Mouse (Mus musculus) myocyte (in vitro differentiated cells): Measurements from ENCODE around the gene Dpp4.

Experiments
- CEBPB ChIP-seq: IDR thresholded peaks from 2 replicates; pipeline ENCODE4 v1.6.1; 2011; ENCODE audit warnings: mild to moderate bottlenecking, moderate library complexity; ENCODE audit not compliant: poor library complexity, insufficient read depth, severe bottlenecking
- E2F4 ChIP-seq: IDR thresholded peaks from one replicate; pipeline ENCODE4 v1.6.1; 2011; ENCODE audit warnings: mild to moderate bottlenecking, control low read depth, moderate library complexity; ENCODE audit not compliant: insufficient read depth
- MAX ChIP-seq: IDR thresholded peaks from one replicate; pipeline ENCODE4 v1.6.1; 2011; ENCODE audit warnings: low read depth, mild to moderate bottlenecking, control low read depth
- MYOD1 ChIP-seq, 3 experiments: IDR thresholded peaks; one replicate each; pipeline ENCODE4 v1.6.1; 2011; ENCODE audit warnings: control low read depth in 2 of 3, low read depth in 2 of 3, mild to moderate bottlenecking in 2 of 3, moderate library complexity in 1 of 3; ENCODE audit not compliant: insufficient read length in 2 of 3, control insufficient read depth in 1 of 3
- POLR2A ChIP-seq: IDR thresholded peaks from one replicate; pipeline ENCODE4 v1.6.1; 2011; ENCODE audit warnings: low read depth, mild to moderate bottlenecking, control low read depth, moderate library complexity; ENCODE audit not compliant: insufficient read length
- REST ChIP-seq: IDR thresholded peaks from one replicate; pipeline ENCODE4 v1.6.1; 2011; ENCODE audit warnings: mild to moderate bottlenecking, control low read depth, moderate library complexity; ENCODE audit not compliant: insufficient read depth, insufficient read length
- SRF ChIP-seq: IDR thresholded peaks from one replicate; pipeline ENCODE4 v1.6.1; 2011; ENCODE audit warnings: low read depth; ENCODE audit not compliant: control insufficient read depth, insufficient read length
- USF1 ChIP-seq: IDR thresholded peaks from one replicate; pipeline ENCODE4 v1.6.1; 2011; ENCODE audit warnings: low read depth, mild to moderate bottlenecking, control low read depth, moderate library complexity

- TF ChIP-seq E2F4 = no peak
- no peak for TF ChIP-seq MAX
- no peak for TF ChIP-seq USF1
- TF ChIP-seq CEBPB = no peak
- no peak for TF ChIP-seq MYOD1 (IDR thresholded peaks at IDR 0.05; ENCODE audit: control insufficient read depth in 1 of 3, insufficient read length in 2 of 3, low read depth in 2 of 3)
- TF ChIP-seq POLR2A = no peak
- no peak for TF ChIP-seq REST
- no peak for TF ChIP-seq SRF
Measured at GRCm38 (mm10) chr2:62454033-62454432, 42.0 kb upstream of the Dpp4 start.
